8 mouse cellular contexts compared by ENCODE assay signal in genomic region chr5:135957207-135957974, GRCm38 (mm10). TPM values are rescaled to one million over a fixed set of nuclear protein-coding genes. Genes with fewer than 3 reads are reported as not detected.
DNase-seq lines count a peak whose midpoint lies in the region; ATAC-seq and TF ChIP-seq lines count a peak whose summit lies in the region.

No protein-coding gene starts in this region.

- H3K4me2 ChIP-seq in heart, embryonic 11.5 days, result peak overlapping the region; percentile 64
- peak overlapping the region; percentile 49 for H3K4me2 ChIP-seq in kidney, embryonic 16.5 days (replicated peaks; ENCODE audit: low read depth, low read length)
- H3K4me2 ChIP-seq in myocyte (ENCODE audit: low read depth), result peak overlapping the region; percentile 90

- peaks cover 8% of the 10 kb centered on the region for H3K36me3 ChIP-seq in erythroblast, embryonic 14.5 days (ENCODE audit: control insufficient read depth)
- no peaks in the 10 kb centered on the region for H3K36me3 ChIP-seq in heart, embryonic 11.5 days (ENCODE audit: control insufficient read depth, insufficient read depth, low read length)
- no peaks in the 10 kb centered on the region for H3K36me3 ChIP-seq in kidney, embryonic 16.5 days (ENCODE audit: insufficient read depth, low read length)
- H3K36me3 ChIP-seq in liver, adult 2 months (ENCODE audit: control insufficient read depth, insufficient read depth, low read length), result no peaks in the 10 kb centered on the region
- no peaks in the 10 kb centered on the region for H3K36me3 ChIP-seq in myocyte (ENCODE audit: control insufficient read depth, insufficient read depth)
- no peaks in the 10 kb centered on the region for H3K36me3 ChIP-seq in splenic B cell, adult 2 months (ENCODE audit: control insufficient read depth, insufficient read depth, low read length, poor library complexity, severe bottlenecking)

- no peaks in the 10 kb centered on the region for H3K9me3 ChIP-seq in erythroblast, embryonic 14.5 days (ENCODE audit: control insufficient read depth, low read length)
- H3K9me3 ChIP-seq in heart, embryonic 11.5 days (replicated peaks; ENCODE audit: control insufficient read depth, low read length), result no peaks in the 10 kb centered on the region
- H3K9me3 ChIP-seq in kidney, embryonic 16.5 days (ENCODE audit: low read length), result no peaks in the 10 kb centered on the region

- H3ac ChIP-seq in myocyte (ENCODE audit: control insufficient read depth, insufficient read length), result no peak overlapping the region

- peak; percentile 89 to 91 for DNase-seq in B cell, adult 2 months
- DNase-seq in brain, embryonic 14.5 days (ENCODE audit: low read depth), result peak; percentile 99
- DNase-seq in liver, adult 2 months (ENCODE audit: extremely low read depth, low read depth, low spot score), result peak; percentile 97
- peak; percentile 98 for DNase-seq in splenic B cell, adult 2 months (ENCODE audit: low read depth, low spot score)

- H3K4me3 ChIP-seq in erythroblast, embryonic 14.5 days (replicated peaks), result peak overlapping the region; percentile 64
- peak overlapping the region; percentile 35 for H3K4me3 ChIP-seq in heart, embryonic 11.5 days (ENCODE audit: low read depth, low read length)
- H3K4me3 ChIP-seq in kidney, embryonic 16.5 days (ENCODE audit: low read length), result peak overlapping the region; percentile 34
- H3K4me3 ChIP-seq in liver, adult 2 months (ENCODE audit: insufficient read depth, low read depth, low read length), result peak overlapping the region; percentile 40
- H3K4me3 ChIP-seq in myocyte, result peak overlapping the region; percentile 16

- H3K27ac ChIP-seq in heart, embryonic 11.5 days (ENCODE audit: low read depth, low read length), result peak overlapping the region; percentile 96
- peak overlapping the region; percentile 95 for H3K27ac ChIP-seq in kidney, embryonic 16.5 days (ENCODE audit: low read length)
- H3K27ac ChIP-seq in liver, adult 2 months (replicated peaks; ENCODE audit: insufficient read depth, low read depth, low read length), result peak overlapping the region; percentile 98

- ATAC-seq in heart, embryonic 11.5 days (replicated peaks; ENCODE audit: insufficient number of reproducible peaks, low FRiP score, low TSS enrichment), result peak; percentile 85
- peak; percentile 86 for ATAC-seq in kidney, embryonic 16.5 days (ENCODE audit: low FRiP score, low TSS enrichment)

- WGBS in heart, embryonic 11.5 days (ENCODE audit: insufficient replicate concordance), result 9% methylated on average over 28 of the region's 28 CpGs
- 9% methylated on average over 28 of the region's 28 CpGs for WGBS in kidney, embryonic 16.5 days
- 8% methylated on average over 28 of the region's 28 CpGs for WGBS in liver, adult 2 months

- H3K79me2 ChIP-seq in liver, adult 2 months (ENCODE audit: control insufficient read depth, insufficient read depth, low read length), result no peaks in the 10 kb centered on the region
- peaks cover 9% of the 10 kb centered on the region for H3K79me2 ChIP-seq in myocyte (ENCODE audit: control insufficient read depth, insufficient read depth)

- H3K9ac ChIP-seq in heart, embryonic 11.5 days (ENCODE audit: low read depth, low read length), result peak overlapping the region; percentile 75
- H3K9ac ChIP-seq in kidney, embryonic 16.5 days (replicated peaks; ENCODE audit: low read length), result peak overlapping the region; percentile 62
- H3K9ac ChIP-seq in liver, adult 2 months (ENCODE audit: low read depth, low read length), result peak overlapping the region; percentile 66

- H3K27me3 ChIP-seq in erythroblast, embryonic 14.5 days (ENCODE audit: control insufficient read depth), result no peaks in the 10 kb centered on the region
- H3K27me3 ChIP-seq in heart, embryonic 11.5 days (ENCODE audit: control insufficient read depth, insufficient read depth, low read length), result no peaks in the 10 kb centered on the region
- no peaks in the 10 kb centered on the region for H3K27me3 ChIP-seq in kidney, embryonic 16.5 days (ENCODE audit: insufficient read depth, low read length)
- H3K27me3 ChIP-seq in liver, adult 2 months (ENCODE audit: control insufficient read depth, insufficient read depth, low read length), result no peaks in the 10 kb centered on the region
- H3K27me3 ChIP-seq in myocyte (ENCODE audit: control insufficient read depth, insufficient read depth, insufficient read length), result no peaks in the 10 kb centered on the region
- no peaks in the 10 kb centered on the region for H3K27me3 ChIP-seq in splenic B cell, adult 2 months (ENCODE audit: control insufficient read depth, insufficient read depth, low read length, poor library complexity, severe bottlenecking)

- peaks cover 72% of the 10 kb centered on the region for H3K4me1 ChIP-seq in erythroblast, embryonic 14.5 days (ENCODE audit: control insufficient read depth)
- peaks cover 8% of the 10 kb centered on the region for H3K4me1 ChIP-seq in heart, embryonic 11.5 days (ENCODE audit: control insufficient read depth, insufficient read depth, low read length)
- H3K4me1 ChIP-seq in kidney, embryonic 16.5 days (ENCODE audit: insufficient read depth, low read length), result peaks cover 18% of the 10 kb centered on the region
- H3K4me1 ChIP-seq in liver, adult 2 months (ENCODE audit: control insufficient read depth, insufficient read depth, low read length), result peaks cover 12% of the 10 kb centered on the region

- TF ChIP-seq POLR2A in brain, embryonic 14.5 days (IDR thresholded peaks at IDR 0.05; ENCODE audit: borderline replicate concordance, extremely low read depth, insufficient read depth, insufficient read length, poor library complexity, severe bottlenecking), result peak; percentile 51; the same call in 1 of the 2 replicates
- peak; percentile 79 for TF ChIP-seq POLR2A in liver, adult 2 months (IDR thresholded peaks at IDR 0.05; ENCODE audit: extremely low read depth, insufficient read depth, low read length)
- TF ChIP-seq POLR2A in myocyte (IDR thresholded peaks at IDR 0.05; ENCODE audit: insufficient read length, low read depth), result peak; percentile 75

- no peak for TF ChIP-seq CTCF in brain, embryonic 14.5 days (IDR thresholded peaks at IDR 0.05; ENCODE audit: borderline replicate concordance, extremely low read depth, insufficient read depth, insufficient read length)
- no peak for TF ChIP-seq CTCF in liver, adult 2 months (IDR thresholded peaks at IDR 0.05; ENCODE audit: low read depth, low read length)

TF ChIP-seq in myocyte, 11 proteins besides CTCF, POLR2A, EP300 and RAD21:
- TF ChIP-seq POLR2AphosphoS2 (IDR thresholded peaks at IDR 0.05; ENCODE audit: insufficient read length, low read depth) (peak; percentile 83), SRF (IDR thresholded peaks at IDR 0.05; ENCODE audit: control insufficient read depth, insufficient read length, low read depth) (peak; percentile 15), MYOG (IDR thresholded peaks at IDR 0.05; ENCODE audit: control insufficient read depth in 1 of 3, insufficient read depth in 1 of 3, insufficient read length in 2 of 3, low read depth in 2 of 3) (no peak), MYOD1 (IDR thresholded peaks at IDR 0.05; ENCODE audit: control insufficient read depth in 1 of 3, insufficient read length in 2 of 3, low read depth in 2 of 3) (peak in 1 of 3 experiments; percentile 40)

RNA-seq across cellular contexts. Expression of gene Ssc4d, which starts 16.9 kb away (rescaled TPM):
- polyA plus RNA-seq in brain, embryonic 14.5 days (2012; rRNA removed), result 2.1 and 5.1 TPM in 2 replicates
- polyA plus RNA-seq in erythroblast, embryonic 14.5 days (2012), result 0.03 and 0.27 TPM in 2 replicates
- 0.93 and 2.3 TPM in 2 replicates for polyA plus RNA-seq in heart, embryonic 11.5 days (2014; fragmentation: Nextera tagmentation; extraction: Ambion mirVana)
- polyA plus RNA-seq in kidney, embryonic 16.5 days (2015; fragmentation: Nextera tagmentation; extraction: Ambion mirVana), result 11.3 and 11.8 TPM in 2 replicates
- 4.0 and 4.8 TPM in 2 replicates for total RNA-seq in liver, adult 2 months (2014; rRNA removed)
- 5.8 and 6.5 TPM in 2 replicates for polyA plus RNA-seq in liver, adult 2 months (2012; rRNA removed)
- polyA plus RNA-seq in myocyte (2012; fragmentation: generic; extraction: Trizol), result 2.4 TPM

RNA-seq across cellular contexts. Expression of gene Zp3, which starts 22.5 kb away (rescaled TPM):
- polyA plus RNA-seq in brain, embryonic 14.5 days (2012; rRNA removed), result 0.18 and 0.21 TPM in 2 replicates
- polyA plus RNA-seq in erythroblast, embryonic 14.5 days (2012), result not detected in 2 replicates
- 0.16 TPM in 1 of 2 replicates, not detected in the other for polyA plus RNA-seq in heart, embryonic 11.5 days (2014; fragmentation: Nextera tagmentation; extraction: Ambion mirVana)
- polyA plus RNA-seq in kidney, embryonic 16.5 days (2015; fragmentation: Nextera tagmentation; extraction: Ambion mirVana), result 0.18 and 0.20 TPM in 2 replicates
- not detected in 2 replicates for total RNA-seq in liver, adult 2 months (2014; rRNA removed)
- not detected in 2 replicates for polyA plus RNA-seq in liver, adult 2 months (2012; rRNA removed)
- polyA plus RNA-seq in myocyte (2012; fragmentation: generic; extraction: Trizol), result 0.11 TPM

RNA-seq across cellular contexts. Expression of gene Ywhag, which starts 23.0 kb away (rescaled TPM):
- polyA plus RNA-seq in brain, embryonic 14.5 days (2012; rRNA removed), result 258 and 495 TPM in 2 replicates
- 5.0 and 5.6 TPM in 2 replicates for polyA plus RNA-seq in erythroblast, embryonic 14.5 days (2012)
- 103 and 108 TPM in 2 replicates for polyA plus RNA-seq in heart, embryonic 11.5 days (2014; fragmentation: Nextera tagmentation; extraction: Ambion mirVana)
- polyA plus RNA-seq in kidney, embryonic 16.5 days (2015; fragmentation: Nextera tagmentation; extraction: Ambion mirVana), result 193 and 202 TPM in 2 replicates
- 23.0 and 30.9 TPM in 2 replicates for total RNA-seq in liver, adult 2 months (2014; rRNA removed)
- 42.4 and 50.4 TPM in 2 replicates for polyA plus RNA-seq in liver, adult 2 months (2012; rRNA removed)
- 244 TPM for polyA plus RNA-seq in myocyte (2012; fragmentation: generic; extraction: Trizol)

RNA-seq across cellular contexts. Expression of gene Dtx2, which starts 37.2 kb away (rescaled TPM):
- 26.7 and 28.4 TPM in 2 replicates for polyA plus RNA-seq in brain, embryonic 14.5 days (2012; rRNA removed)
- polyA plus RNA-seq in erythroblast, embryonic 14.5 days (2012), result 0.84 and 0.97 TPM in 2 replicates
- 24.7 and 27.2 TPM in 2 replicates for polyA plus RNA-seq in heart, embryonic 11.5 days (2014; fragmentation: Nextera tagmentation; extraction: Ambion mirVana)
- polyA plus RNA-seq in kidney, embryonic 16.5 days (2015; fragmentation: Nextera tagmentation; extraction: Ambion mirVana), result 32.9 and 36.3 TPM in 2 replicates
- total RNA-seq in liver, adult 2 months (2014; rRNA removed), result 1.0 and 1.9 TPM in 2 replicates
- 4.3 and 7.1 TPM in 2 replicates for polyA plus RNA-seq in liver, adult 2 months (2012; rRNA removed)
- 18.3 TPM for polyA plus RNA-seq in myocyte (2012; fragmentation: generic; extraction: Trizol)

Comparison
In these comparisons a context has a peak if more than half of its experiments do, and no peak if none do; other contexts are left out.
1. Peak in every context shown above with its lines: DNase-seq, ATAC-seq, H3K4me3 ChIP-seq and H3K27ac ChIP-seq.